Mouse (Mus musculus) megakaryocyte, embryonic 14.5 days (primary cell): ENCODE results near the gene Vcan.

Experiments used
- FLI1 ChIP-seq: IDR thresholded peaks from 2 replicates; pipeline ENCODE4 v1.6.1; 2012; ENCODE audit warnings: low read length, inconsistent platforms, mixed read lengths
- GATA1 ChIP-seq: IDR thresholded peaks from 3 replicates; pipeline ENCODE4 v1.6.1; 2012; ENCODE audit warnings: mixed read lengths, low read length, inconsistent platforms, borderline replicate concordance

- no peak for TF ChIP-seq GATA1
- TF ChIP-seq FLI1, result no peak
Observed at GRCm38 (mm10) chr13:89743201-89743600, 892 bp upstream of the Vcan start.
